Mouse (Mus musculus) gastrocnemius, postnatal 36 days (tissue): ENCODE data around the gene Lrpprc. TPM values are rescaled to one million over a fixed set of nuclear protein-coding genes. Genes with fewer than 3 reads are reported as not detected.

Experiments used
- DNase-seq, 2 experiments: peaks; one replicate each; pipeline ENCODE4 v3.0.0; 2022
- intact Hi-C: fragments of 180-260 bp; cut with DNase I; formaldehyde crosslinking; loops from one replicate; pipeline ENCODE4 v1.15.1; 2025
- total RNA-seq, 2 experiments: library from RNA; stranded (reverse); gene quantifications; 2 replicates each; pipeline ENCODE4 v1.2.3; 2021

Gene Lrpprc
- total RNA-seq, 2 experiments from 2014 or later: 64.4 to 68.6 TPM

GRCm38 (mm10) chr17:84677595-84677994 lies 113.0 kb downstream of the Lrpprc start:
- intact Hi-C loops: no loop called here

GRCm38 (mm10) chr17:84675951-84676366 lies 114.6 kb downstream of the Lrpprc start, which contains the start of gene Abcg8:
Gene Abcg8 (plus strand): TSS chr17:84676302.
- DNase-seq: no peak
- intact Hi-C loops: no loop called here

More at GRCm38 (mm10) chr17:84677595-84677994, 113.0 kb downstream of the Lrpprc start:
- no peak for DNase-seq

- intact Hi-C loops: no loop called here
- DNase-seq: no peak
Observed at GRCm38 (mm10) chr17:84675204-84675603, 115.4 kb downstream of the Lrpprc start.

GRCm38 (mm10) chr17:84674048-84674447 lies 116.5 kb downstream of the Lrpprc start:
- intact Hi-C loops: no loop called here

GRCm38 (mm10) chr17:84672376-84673369 lies 117.9 kb downstream of the Lrpprc start:
- DNase-seq: no peak

More at GRCm38 (mm10) chr17:84674048-84674447, 116.5 kb downstream of the Lrpprc start:
- no peak for DNase-seq

GRCm38 (mm10) chr17:84667848-84668247 lies 122.7 kb downstream of the Lrpprc start:
- intact Hi-C loops: no loop called here
- no peak for DNase-seq

More at GRCm38 (mm10) chr17:84672376-84673369, 117.9 kb downstream of the Lrpprc start:
- intact Hi-C loops: no loop called here

GRCm38 (mm10) chr17:84665691-84666090 lies 124.9 kb downstream of the Lrpprc start:
- intact Hi-C loops: no loop called here
- no peak for DNase-seq

GRCm38 (mm10) chr17:84665053-84665452 lies 125.5 kb downstream of the Lrpprc start:
- intact Hi-C loops: no loop called here
- DNase-seq: no peak

GRCm38 (mm10) chr17:84658951-84659350 lies 131.6 kb downstream of the Lrpprc start:
- no peak for DNase-seq
- intact Hi-C loops: no loop called here

GRCm38 (mm10) chr17:84658195-84658594 lies 132.4 kb downstream of the Lrpprc start:
- intact Hi-C loops: no loop called here
- DNase-seq: no peak

- intact Hi-C loops: no loop called here
- DNase-seq: no peak
Observed at GRCm38 (mm10) chr17:84657782-84658181, 132.8 kb downstream of the Lrpprc start.

GRCm38 (mm10) chr17:84657422-84657732 lies 133.2 kb downstream of the Lrpprc start:
- no peak for DNase-seq

GRCm38 (mm10) chr17:84656653-84657421 lies 133.8 kb downstream of the Lrpprc start:
- intact Hi-C loops: no loop called here
- DNase-seq: no peak

More at GRCm38 (mm10) chr17:84657422-84657732, 133.2 kb downstream of the Lrpprc start:
- intact Hi-C loops: no loop called here

GRCm38 (mm10) chr17:84656205-84656604 lies 134.4 kb downstream of the Lrpprc start:
- no peak for DNase-seq
- intact Hi-C loops: no loop called here

Other genes starting within 250 kb of the Lrpprc start
- 1 to 10 TPM; 2.6 to 3.3 TPM for gene Dync2li1, start 164.3 kb downstream of the Lrpprc start, total RNA-seq
- gene Abcg8, start 114.5 kb downstream of the Lrpprc start, total RNA-seq: not detected
- gene Abcg5, start 107.8 kb downstream of the Lrpprc start, total RNA-seq: not detected
- 100 to 1,000 TPM; 161 to 177 TPM for gene Ppm1b, start 166.0 kb upstream of the Lrpprc start, total RNA-seq
- not detected for gene Slc3a1, start 237.6 kb upstream of the Lrpprc start, total RNA-seq